Mouse (Mus musculus) forebrain, embryonic 13.5 days (tissue): ENCODE results near the gene Ryr3. TPM values are rescaled to one million over a fixed set of nuclear protein-coding genes. Genes with fewer than 3 reads are reported as not detected.

Experiments used
- ATAC-seq: fragments of 200-750 bp; cut with Nextera tagmentation; 2 replicates; pipeline ENCODE4 v1.8.0; 2017
- H3K27ac ChIP-seq: fragments of 300-500 bp; sonication (generic); 2 replicates; pipeline ENCODE4 v1.5.1; 2015; ENCODE audit warnings: inconsistent platforms, mild to moderate bottlenecking, moderate library complexity
- H3K27me3 ChIP-seq: fragments of 300-500 bp; sonication (generic); 2 replicates; pipeline ENCODE4 v1.6.1; 2015; ENCODE audit warnings: mild to moderate bottlenecking, inconsistent platforms
- H3K36me3 ChIP-seq: fragments of 300-500 bp; sonication (generic); 2 replicates; pipeline ENCODE4 v1.6.1; 2015; ENCODE audit warnings: mild to moderate bottlenecking, inconsistent platforms; ENCODE audit not compliant: poor library complexity, severe bottlenecking
- H3K4me1 ChIP-seq: fragments of 300-500 bp; sonication (generic); 2 replicates; pipeline ENCODE4 v1.6.1; 2015; ENCODE audit warnings: inconsistent platforms
- H3K4me2 ChIP-seq: fragments of 300-500 bp; sonication (generic); 2 replicates; pipeline ENCODE4 v1.6.1; 2015; ENCODE audit warnings: inconsistent platforms, mild to moderate bottlenecking, moderate library complexity
- H3K4me3 ChIP-seq: fragments of 300-500 bp; sonication (generic); 2 replicates; pipeline ENCODE4 v1.5.1; 2015; ENCODE audit warnings: mild to moderate bottlenecking, inconsistent platforms
- H3K9ac ChIP-seq: fragments of 300-500 bp; sonication (generic); 2 replicates; pipeline ENCODE4 v1.6.1; 2015; ENCODE audit warnings: mild to moderate bottlenecking, inconsistent platforms
- H3K9me3 ChIP-seq: fragments of 300-500 bp; sonication (generic); replicated peaks from 2 replicates; pipeline ENCODE4 v1.6.1; 2016; ENCODE audit warnings: inconsistent platforms
- WGBS: fragments of 180-500 bp; shearing (Covaris S2); methylation state at CpG from one replicate; pipeline ENCODE4 v1.1.7; 2015; 5-methylcytosine and 5-hydroxymethylcytosine counted together
- polyA plus RNA-seq: library from polyadenylated mRNA; unstranded; fragments of >200 nt; fragmentation: Nextera tagmentation; extraction: Ambion mirVana; gene quantifications from 2 replicates; pipeline ENCODE4 v1.2.1, GENCODE M21; 2015

Ryr3 gene
- polyA plus RNA-seq, 1 experiment from 2014 or later, result 1.1 TPM

- WGBS, result 70% methylated on average over 2 of the region's 2 CpGs
- no peak overlapping the region for H3K4me2 ChIP-seq
- no peak overlapping the region for H3K27ac ChIP-seq
- no peaks in the 10 kb centered on the region for H3K27me3 ChIP-seq
- H3K4me3 ChIP-seq, result no peak overlapping the region
- no peak for ATAC-seq
- H3K36me3 ChIP-seq, result no peaks in the 10 kb centered on the region
- H3K9ac ChIP-seq, result no peak overlapping the region
- no peaks in the 10 kb centered on the region for H3K9me3 ChIP-seq
- no peaks in the 10 kb centered on the region for H3K4me1 ChIP-seq
These were observed 335.1 kb downstream of the Ryr3 start for GRCm38 (mm10) chr2:112881805-112882204.

GRCm38 (mm10) chr2:112881376-112881775, 335.5 kb downstream of the Ryr3 start:
- H3K4me3 ChIP-seq, result no peak overlapping the region
- no peaks in the 10 kb centered on the region for H3K36me3 ChIP-seq
- no peak overlapping the region for H3K4me2 ChIP-seq

GRCm38 (mm10) chr2:112877404-112877803, 339.5 kb downstream of the Ryr3 start:
- Histone ChIP-seq H3K4me1 (no peaks in the 10 kb centered on the region), H3K4me2 (no peak overlapping the region), H3K27ac (no peak overlapping the region), H3K36me3 (no peaks in the 10 kb centered on the region), H3K4me3 (no peak overlapping the region), H3K9me3 (no peaks in the 10 kb centered on the region), H3K9ac (no peak overlapping the region), H3K27me3 (no peaks in the 10 kb centered on the region)
- ATAC-seq, result no peak
- WGBS, result 59% methylated on average over 3 of the region's 3 CpGs

More at GRCm38 (mm10) chr2:112881376-112881775, 335.5 kb downstream of the Ryr3 start:
- H3K9me3 ChIP-seq, result no peaks in the 10 kb centered on the region
- WGBS, result 94% methylated on average over 1 of the region's 1 CpGs
- no peaks in the 10 kb centered on the region for H3K27me3 ChIP-seq
- H3K4me1 ChIP-seq, result no peaks in the 10 kb centered on the region
- ATAC-seq, result no peak
- no peak overlapping the region for H3K27ac ChIP-seq
- H3K9ac ChIP-seq, result no peak overlapping the region

- Histone ChIP-seq H3K27me3 (no peaks in the 10 kb centered on the region), H3K36me3 (no peaks in the 10 kb centered on the region), H3K4me1 (no peaks in the 10 kb centered on the region), H3K27ac (no peak overlapping the region), H3K4me3 (no peak overlapping the region), H3K9me3 (no peaks in the 10 kb centered on the region), H3K9ac (no peak overlapping the region), H3K4me2 (no peak overlapping the region)
- no peak for ATAC-seq
- WGBS, result 72% methylated on average over 2 of the region's 2 CpGs
These were observed 350.8 kb downstream of the Ryr3 start for GRCm38 (mm10) chr2:112866043-112866551.

GRCm38 (mm10) chr2:112861792-112862191, 355.1 kb downstream of the Ryr3 start:
- WGBS, result 93% methylated on average over 4 of the region's 4 CpGs
- no peaks in the 10 kb centered on the region for H3K4me1 ChIP-seq
- no peak overlapping the region for H3K4me2 ChIP-seq
- no peak overlapping the region for H3K4me3 ChIP-seq
- no peak for ATAC-seq
- no peaks in the 10 kb centered on the region for H3K9me3 ChIP-seq
- no peak overlapping the region for H3K27ac ChIP-seq
- no peaks in the 10 kb centered on the region for H3K27me3 ChIP-seq
- no peaks in the 10 kb centered on the region for H3K36me3 ChIP-seq
- H3K9ac ChIP-seq, result no peak overlapping the region

- WGBS, result 17% methylated on average over 4 of the region's 4 CpGs
- ATAC-seq, result no peak
- no peak overlapping the region for H3K27ac ChIP-seq
These were observed 371.0 kb downstream of the Ryr3 start for GRCm38 (mm10) chr2:112845583-112846512.

GRCm38 (mm10) chr2:112842877-112843276, 374.0 kb downstream of the Ryr3 start:
- Histone ChIP-seq H3K9ac (no peak overlapping the region), H3K36me3 (no peaks in the 10 kb centered on the region), H3K27me3 (no peaks in the 10 kb centered on the region), H3K27ac (no peak overlapping the region), H3K9me3 (no peaks in the 10 kb centered on the region), H3K4me3 (no peak overlapping the region), H3K4me2 (no peak overlapping the region), H3K4me1 (peaks cover 4% of the 10 kb centered on the region; the same call in 1 of the 2 replicates)
- WGBS, result 50% methylated on average over 3 of the region's 3 CpGs
- no peak for ATAC-seq

More at GRCm38 (mm10) chr2:112845583-112846512, 371.0 kb downstream of the Ryr3 start:
- Histone ChIP-seq H3K9me3 (peaks cover 3% of the 10 kb centered on the region), H3K36me3 (no peaks in the 10 kb centered on the region), H3K9ac (no peak overlapping the region), H3K4me3 (no peak overlapping the region), H3K4me1 (peaks cover 4% of the 10 kb centered on the region; the same call in 1 of the 2 replicates), H3K4me2 (no peak overlapping the region), H3K27me3 (no peaks in the 10 kb centered on the region)

- no peak for ATAC-seq
These were observed 385.2 kb downstream of the Ryr3 start for GRCm38 (mm10) chr2:112831423-112832305.

GRCm38 (mm10) chr2:112826571-112826970, 390.3 kb downstream of the Ryr3 start:
- Histone ChIP-seq H3K27ac (no peak overlapping the region), H3K4me3 (no peak overlapping the region), H3K9me3 (no peaks in the 10 kb centered on the region), H3K4me1 (peaks cover 11% of the 10 kb centered on the region), H3K4me2 (no peak overlapping the region), H3K27me3 (no peaks in the 10 kb centered on the region), H3K36me3 (no peaks in the 10 kb centered on the region), H3K9ac (no peak overlapping the region)
- no peak for ATAC-seq
- 45% methylated on average over 4 of the region's 4 CpGs for WGBS

More at GRCm38 (mm10) chr2:112831423-112832305, 385.2 kb downstream of the Ryr3 start:
- H3K27ac ChIP-seq, result no peak overlapping the region
- H3K27me3 ChIP-seq, result no peaks in the 10 kb centered on the region
- no peaks in the 10 kb centered on the region for H3K36me3 ChIP-seq
- no peak overlapping the region for H3K9ac ChIP-seq
- H3K4me1 ChIP-seq, result peaks cover 15% of the 10 kb centered on the region
- H3K4me2 ChIP-seq, result no peak overlapping the region
- no peaks in the 10 kb centered on the region for H3K9me3 ChIP-seq
- WGBS, result 20% methylated on average over 4 of the region's 4 CpGs
- H3K4me3 ChIP-seq, result no peak overlapping the region

- no peaks in the 10 kb centered on the region for H3K36me3 ChIP-seq
- no peak overlapping the region for H3K27ac ChIP-seq
- no peak overlapping the region for H3K4me2 ChIP-seq
- no peak overlapping the region for H3K9ac ChIP-seq
- H3K9me3 ChIP-seq, result no peaks in the 10 kb centered on the region
- ATAC-seq, result no peak
- H3K4me1 ChIP-seq, result no peaks in the 10 kb centered on the region
- no peaks in the 10 kb centered on the region for H3K27me3 ChIP-seq
- no peak overlapping the region for H3K4me3 ChIP-seq
- WGBS, result 52% methylated on average over 3 of the region's 3 CpGs
These were observed 394.2 kb downstream of the Ryr3 start for GRCm38 (mm10) chr2:112822721-112823120.

- no peak for ATAC-seq
- no peaks in the 10 kb centered on the region for H3K4me1 ChIP-seq
- H3K27ac ChIP-seq, result no peak overlapping the region
- no peak overlapping the region for H3K4me2 ChIP-seq
- H3K9me3 ChIP-seq, result no peaks in the 10 kb centered on the region
- H3K36me3 ChIP-seq, result no peaks in the 10 kb centered on the region
- no peak overlapping the region for H3K4me3 ChIP-seq
- no peak overlapping the region for H3K9ac ChIP-seq
- WGBS, result 66% methylated on average over 2 of the region's 2 CpGs
- H3K27me3 ChIP-seq, result no peaks in the 10 kb centered on the region
These were observed 397.8 kb downstream of the Ryr3 start for GRCm38 (mm10) chr2:112819059-112819458.

GRCm38 (mm10) chr2:112816976-112817375, 399.9 kb downstream of the Ryr3 start:
- Histone ChIP-seq H3K27me3 (no peaks in the 10 kb centered on the region), H3K4me1 (no peaks in the 10 kb centered on the region), H3K4me2 (no peak overlapping the region), H3K36me3 (no peaks in the 10 kb centered on the region), H3K9me3 (no peaks in the 10 kb centered on the region), H3K9ac (no peak overlapping the region), H3K4me3 (no peak overlapping the region), H3K27ac (no peak overlapping the region)
- ATAC-seq, result no peak
- 18% methylated on average over 3 of the region's 3 CpGs for WGBS
